Mouse (Mus musculus) brain, embryonic 14.5 days (tissue): Measurements from ENCODE around the gene Dlgap1.

Experiments
- CTCF ChIP-seq: fragments of 200-500 bp; IDR thresholded peaks from 2 replicates; pipeline ENCODE4 v1.5.1; 2012; ENCODE audit warnings: inconsistent platforms, mild to moderate bottlenecking, moderate library complexity, borderline replicate concordance; ENCODE audit not compliant: insufficient read depth, insufficient read length; ENCODE audit errors: extremely low read depth
- POLR2A ChIP-seq: fragments of 200-500 bp; IDR thresholded peaks from 2 replicates; pipeline ENCODE4 v1.6.1; 2012; ENCODE audit warnings: mild to moderate bottlenecking, inconsistent platforms, borderline replicate concordance; ENCODE audit not compliant: poor library complexity, insufficient read depth, insufficient read length, severe bottlenecking; ENCODE audit errors: extremely low read depth

- TF ChIP-seq CTCF = no peak
- TF ChIP-seq POLR2A = no peak
These were observed 493.4 kb downstream of the Dlgap1 start for GRCm38 (mm10) chr17:70462231-70462630.
